Mouse (Mus musculus): ENCODE measurements around the gene Naa80. TPM values are rescaled to one million over a fixed set of nuclear protein-coding genes. Genes with fewer than 3 reads are reported as not detected.

Gene Naa80
- total and polyA plus RNA-seq, 2 experiments from 2014 or later: 19.4 to 32.8 TPM

DNA sequence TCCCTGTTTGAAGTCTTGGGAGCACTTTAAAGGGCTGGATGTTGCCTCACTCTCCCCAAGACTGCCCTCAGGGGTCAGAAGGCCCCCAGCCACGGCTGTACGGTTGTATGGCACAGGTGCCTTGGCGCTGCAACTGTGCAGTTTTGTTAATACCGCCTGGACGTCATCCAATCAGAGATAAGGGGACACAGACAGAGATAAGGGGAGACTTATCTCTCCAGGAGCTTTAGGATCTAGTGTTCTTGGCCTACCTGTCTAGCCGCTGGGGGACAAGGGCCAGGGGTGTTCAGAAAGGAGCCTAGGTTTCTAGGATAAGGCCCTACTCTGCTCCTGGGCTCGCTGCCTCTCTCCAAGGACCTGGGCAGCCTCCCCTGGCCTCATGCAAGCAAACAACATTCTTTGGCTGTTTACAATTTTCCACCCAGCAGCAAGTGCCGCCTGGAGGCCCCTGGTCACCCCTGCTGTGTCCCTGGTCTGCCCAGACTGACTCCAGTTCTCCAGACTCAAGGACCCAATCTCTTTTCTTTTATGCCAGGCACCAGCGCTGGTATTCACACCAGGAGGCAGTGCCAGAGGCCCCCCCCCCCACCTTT, 29.1 kb downstream of the Naa80 start:
- Histone ChIP-seq H3K27ac (peak overlapping the region; percentile 11; the same call in 1 of the 2 replicates), H3K4me2 (ENCODE audit: low read depth, low read length) (no peak overlapping the region), H3K9me3 (ENCODE audit: low read length) (no peaks in the 10 kb centered on the region), H3K27me3 (ENCODE audit: insufficient read depth, low read length) (no peaks in the 10 kb centered on the region), H3K4me3 (ENCODE audit: low read length) (no peak overlapping the region), H3K36me3 (ENCODE audit: insufficient read depth, low read length) (no peaks in the 10 kb centered on the region), H3K9ac (replicated peaks; ENCODE audit: low read length) (0 out of 2 replicates have a peak overlapping the region, but pooled peaks have one; percentile 21), H3K4me1 (ENCODE audit: insufficient read depth, low read length) (peaks cover 21% of the 10 kb centered on the region)
- 57% methylated on average over 9 of the region's 9 CpGs for WGBS
- DNase-seq (ENCODE audit: low spot score): no peak
- TF ChIP-seq CTCF (IDR thresholded peaks at IDR 0.05; ENCODE audit: low read depth): no peak
- no peak for ATAC-seq

DNA sequence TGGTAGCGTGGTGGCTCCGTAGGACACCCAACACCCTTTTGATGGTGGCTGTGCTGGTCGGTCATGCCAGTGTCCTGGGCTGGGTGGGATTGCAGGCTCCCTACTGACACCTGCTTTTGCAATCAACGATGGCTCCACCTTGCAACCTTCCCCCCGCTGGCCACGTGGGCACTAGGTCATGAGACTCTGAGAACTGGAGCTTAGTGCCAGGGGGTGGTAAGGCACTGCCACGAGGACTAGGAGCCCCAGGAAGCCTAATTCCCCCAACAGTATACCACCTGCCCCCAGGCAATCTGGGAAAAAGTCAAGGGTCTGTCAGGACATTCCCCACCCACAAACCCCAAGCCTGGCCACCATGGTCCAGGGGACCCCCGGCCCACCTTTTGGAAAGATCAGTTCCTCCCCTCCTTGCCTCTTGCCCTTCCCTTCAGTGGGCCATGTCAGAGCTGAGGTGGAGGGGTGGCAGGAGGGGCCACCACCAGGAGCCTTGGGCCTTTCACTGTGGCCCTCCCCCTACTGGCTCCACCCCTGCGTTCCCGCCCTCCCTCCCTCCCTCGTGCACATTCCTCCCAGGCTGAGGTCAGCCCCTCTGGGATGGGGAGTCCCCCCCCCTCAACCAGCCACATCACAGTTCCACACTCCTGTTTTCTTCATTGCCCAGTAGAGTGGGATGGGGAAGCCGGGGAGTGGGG, 30.2 kb downstream of the Naa80 start, which contains the start of gene Sema3b:
Sema3b (minus strand) TSS at position 489 of the 692 bp plus-strand sequence.
- Histone ChIP-seq H3K27me3 (ENCODE audit: insufficient read depth, low read length) (no peaks in the 10 kb centered on the region), H3K9me3 (ENCODE audit: low read length) (no peaks in the 10 kb centered on the region), H3K9ac (replicated peaks; ENCODE audit: low read length) (0 out of 2 replicates have a peak within 1 kb of the TSS, but pooled peaks have one; percentile 17), H3K27ac (0 out of 2 replicates have a peak within 1 kb of the TSS, but pooled peaks have one; percentile 11), H3K36me3 (ENCODE audit: insufficient read depth, low read length) (no peaks in the 10 kb centered on the region), H3K4me2 (ENCODE audit: low read depth, low read length) (no peak within 1 kb of the TSS), H3K4me1 (ENCODE audit: insufficient read depth, low read length) (peaks cover 21% of the 10 kb centered on the region), H3K4me3 (ENCODE audit: low read length) (no peak within 1 kb of the TSS)
- WGBS: 42% methylated on average over 12 of the region's 12 CpGs
- ATAC-seq (no peak), DNase-seq (ENCODE audit: low spot score) (no peak)
- no peak for TF ChIP-seq CTCF (IDR thresholded peaks at IDR 0.05; ENCODE audit: low read depth)

DNA sequence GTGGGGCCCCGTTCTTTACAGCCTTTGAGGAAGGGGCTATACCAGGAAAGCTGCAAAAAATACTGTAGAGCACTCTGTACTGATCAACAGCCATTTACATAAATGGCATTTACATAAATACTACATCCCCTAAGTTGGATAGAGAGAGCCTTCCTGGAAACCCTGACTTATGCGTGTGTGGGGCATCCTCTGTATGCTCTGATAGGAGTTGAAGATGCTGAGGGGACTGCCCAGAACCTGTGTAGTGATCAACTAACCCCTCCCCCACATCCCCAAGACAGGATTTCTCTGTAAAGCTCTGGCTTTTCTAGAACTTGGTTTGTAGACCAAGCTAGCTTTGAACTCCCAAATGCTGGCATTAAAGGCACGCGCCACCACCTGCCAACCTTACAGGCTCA, 30.7 kb downstream of the Naa80 start:
- TF ChIP-seq CTCF (IDR thresholded peaks at IDR 0.05; ENCODE audit: low read depth): no peak
- no peak overlapping the region for H3K4me2 ChIP-seq (ENCODE audit: low read depth, low read length)
- DNase-seq (ENCODE audit: low spot score): no peak
- ATAC-seq: no peak
- no peak overlapping the region for H3K9ac ChIP-seq (replicated peaks; ENCODE audit: low read length)
- H3K9me3 ChIP-seq (ENCODE audit: low read length): no peaks in the 10 kb centered on the region
- no peak overlapping the region for H3K4me3 ChIP-seq (ENCODE audit: low read length)
- no peak overlapping the region for H3K27ac ChIP-seq
- no peaks in the 10 kb centered on the region for H3K36me3 ChIP-seq (ENCODE audit: insufficient read depth, low read length)
- H3K27me3 ChIP-seq (ENCODE audit: insufficient read depth, low read length): no peaks in the 10 kb centered on the region
- 67% methylated on average over 4 of the region's 4 CpGs for WGBS
- peaks cover 21% of the 10 kb centered on the region for H3K4me1 ChIP-seq (ENCODE audit: insufficient read depth, low read length)

DNA sequence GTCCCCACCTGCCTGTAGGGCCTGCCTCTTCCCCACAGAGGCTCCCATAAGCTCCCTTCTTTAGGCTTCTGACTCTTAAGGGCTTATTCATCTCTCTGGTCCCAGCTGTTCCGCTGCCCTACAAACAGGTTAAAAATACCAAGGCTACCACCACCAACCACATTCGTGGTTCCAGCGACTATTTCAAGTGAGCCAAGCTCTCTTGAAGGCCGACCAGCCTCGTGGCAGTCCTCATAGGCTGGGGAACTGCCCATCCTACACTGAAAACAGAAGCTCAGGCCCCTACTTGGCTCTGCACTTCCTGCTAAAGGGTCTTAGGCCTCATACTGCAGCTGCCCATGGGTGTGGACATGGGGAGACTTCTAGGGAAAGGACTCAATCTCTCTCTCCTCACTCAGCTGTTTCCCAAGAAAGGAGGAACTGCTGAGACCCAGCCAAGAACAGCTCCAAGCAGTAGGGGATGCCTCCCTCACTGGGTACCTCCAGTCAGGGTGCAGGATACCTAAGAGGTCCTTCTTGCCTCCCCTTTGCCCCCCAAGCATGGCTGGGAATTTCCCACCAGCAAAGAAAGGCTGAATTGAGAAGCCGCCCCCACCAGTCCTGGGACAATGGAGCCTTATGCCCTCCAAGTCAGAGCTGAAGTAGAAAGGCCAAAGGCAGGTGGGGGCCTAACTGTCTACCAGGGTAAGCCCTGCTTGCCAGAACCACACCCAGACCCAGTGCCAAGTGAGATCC, 32.9 kb downstream of the Naa80 start:
- peak overlapping the region; percentile 56 for H3K4me2 ChIP-seq (ENCODE audit: low read depth, low read length)
- H3K27ac ChIP-seq: peak overlapping the region; percentile 98
- H3K4me3 ChIP-seq (ENCODE audit: low read length): no peak overlapping the region
- peak overlapping the region; percentile 58 for H3K9ac ChIP-seq (replicated peaks; ENCODE audit: low read length)
- H3K4me1 ChIP-seq (ENCODE audit: insufficient read depth, low read length): peaks cover 18% of the 10 kb centered on the region
- no peaks in the 10 kb centered on the region for H3K9me3 ChIP-seq (ENCODE audit: low read length)
- H3K27me3 ChIP-seq (ENCODE audit: insufficient read depth, low read length): no peaks in the 10 kb centered on the region
- DNase-seq (ENCODE audit: low spot score) (no peak), ATAC-seq (no peak)
- TF ChIP-seq CTCF (IDR thresholded peaks at IDR 0.05; ENCODE audit: low read depth): no peak
- peaks cover 16% of the 10 kb centered on the region for H3K36me3 ChIP-seq (ENCODE audit: insufficient read depth, low read length)
- WGBS: 65% methylated on average over 6 of the region's 6 CpGs

DNA sequence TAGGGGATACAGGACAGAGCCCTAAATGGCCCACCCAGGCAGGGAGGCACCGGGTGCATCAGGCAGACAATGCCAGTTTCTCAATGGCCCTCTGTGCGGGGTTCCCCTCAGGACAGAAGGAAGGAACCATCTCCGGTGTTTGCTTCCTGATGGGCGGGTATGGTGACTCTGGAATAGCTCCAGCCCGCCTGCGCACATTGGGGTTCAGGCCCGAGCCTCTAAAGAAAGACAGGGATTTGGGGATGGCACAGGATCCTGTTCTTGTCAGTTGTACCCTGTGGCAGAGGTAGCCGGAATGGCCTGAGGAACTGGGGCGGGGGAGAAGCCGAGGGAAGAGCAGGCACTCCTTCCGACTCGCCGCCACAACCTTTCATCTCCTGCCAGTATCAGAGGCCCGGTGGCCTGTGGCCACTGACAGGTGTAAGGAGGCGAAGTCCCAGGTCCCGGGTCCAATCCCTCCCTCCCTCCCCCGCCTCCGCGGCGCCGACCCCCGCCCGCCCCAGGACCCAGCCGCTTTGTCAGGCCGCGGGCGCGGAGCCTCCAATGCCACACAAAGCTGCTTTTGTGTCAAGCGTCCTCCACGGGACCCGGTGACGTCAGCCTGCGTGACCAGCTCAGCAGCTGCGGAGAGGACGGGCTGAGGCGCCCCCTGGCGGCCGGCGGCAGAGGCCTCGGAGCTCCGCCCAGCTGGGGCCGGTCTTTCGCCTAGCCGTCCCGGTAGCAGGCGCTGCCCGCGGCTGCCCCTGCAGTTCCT, 33.7 kb downstream of the Naa80 start:
- WGBS: 1% methylated on average over 46 of the region's 48 CpGs
- H3K9ac ChIP-seq (replicated peaks; ENCODE audit: low read length): peak overlapping the region; percentile 58
- DNase-seq (ENCODE audit: low spot score) (peak; percentile 99), ATAC-seq (peak; percentile 96)
- no peaks in the 10 kb centered on the region for H3K27me3 ChIP-seq (ENCODE audit: insufficient read depth, low read length)
- H3K27ac ChIP-seq: peak overlapping the region; percentile 98
- H3K4me3 ChIP-seq (ENCODE audit: low read length): peak overlapping the region; percentile 26
- H3K4me1 ChIP-seq (ENCODE audit: insufficient read depth, low read length): peaks cover 18% of the 10 kb centered on the region
- peak overlapping the region; percentile 56 for H3K4me2 ChIP-seq (ENCODE audit: low read depth, low read length)
- H3K9me3 ChIP-seq (ENCODE audit: low read length): no peaks in the 10 kb centered on the region
- peak; percentile 80 for TF ChIP-seq CTCF (IDR thresholded peaks at IDR 0.05; ENCODE audit: low read depth)
- peaks cover 16% of the 10 kb centered on the region for H3K36me3 ChIP-seq (ENCODE audit: insufficient read depth, low read length)

DNA sequence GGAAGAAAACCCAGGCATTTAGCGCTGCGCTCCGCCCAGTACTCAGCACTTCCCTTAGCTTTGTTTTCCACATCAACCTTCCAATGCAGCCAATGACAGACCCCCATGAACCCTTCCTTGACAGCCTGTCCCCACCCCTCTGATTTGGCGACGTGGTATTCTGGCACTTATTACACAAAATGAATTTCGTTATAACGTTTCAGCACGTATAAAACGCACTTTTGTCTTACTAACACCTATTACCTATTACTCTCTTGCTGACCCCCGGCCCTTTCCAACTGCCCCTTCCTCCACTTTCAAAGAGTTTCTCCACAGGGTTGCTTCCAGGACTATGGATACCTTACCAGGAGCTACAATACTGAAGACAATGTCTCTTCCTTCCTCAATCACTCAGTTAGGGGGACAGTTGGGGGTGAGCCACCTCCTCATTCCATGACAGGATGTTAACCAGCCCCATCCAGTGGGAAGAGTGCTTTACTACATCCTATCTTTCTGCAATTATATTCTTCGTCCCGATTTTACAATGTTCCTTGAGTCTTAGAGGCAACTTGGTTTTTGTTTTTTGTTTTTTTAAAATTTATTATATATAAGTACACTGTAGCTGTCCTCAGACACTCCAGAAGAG, 34.4 kb downstream of the Naa80 start:
- H3K9me3 ChIP-seq (ENCODE audit: low read length): no peaks in the 10 kb centered on the region
- WGBS: 6% methylated on average over 12 of the region's 12 CpGs

More for the DNA sequence above, 34.4 kb downstream of the Naa80 start:
- Histone ChIP-seq H3K4me1 (ENCODE audit: insufficient read depth, low read length) (peaks cover 13% of the 10 kb centered on the region), H3K27me3 (ENCODE audit: insufficient read depth, low read length) (no peaks in the 10 kb centered on the region), H3K36me3 (ENCODE audit: insufficient read depth, low read length) (peaks cover 20% of the 10 kb centered on the region), H3K27ac (peak overlapping the region; percentile 98), H3K4me2 (ENCODE audit: low read depth, low read length) (peak overlapping the region; percentile 56), H3K4me3 (ENCODE audit: low read length) (peak overlapping the region; percentile 26; the same call in 1 of the 2 replicates), H3K9ac (replicated peaks; ENCODE audit: low read length) (no peak overlapping the region; the same call in 1 of the 2 replicates)
- DNase-seq (ENCODE audit: low spot score) (peak; percentile 64), ATAC-seq (no peak; the same call in 1 of the 2 replicates)
- peak; percentile 54; the same call in 1 of the 2 replicates for TF ChIP-seq CTCF (IDR thresholded peaks at IDR 0.05; ENCODE audit: low read depth)
